Mouse (Mus musculus): ENCODE data around the gene Slc25a43. TPM values are rescaled to one million over a fixed set of nuclear protein-coding genes. Genes with fewer than 3 reads are reported as not detected.
A peak's percentile ranks its signal among the peaks of the same experiment; 100 is the strongest.
"Not testable (repeated sequence)": the region's sequence is repeated elsewhere in the genome, so short reads cannot be mapped to it uniquely, and the experiment has no call there.

The Slc25a43 gene
- total RNA-seq, 2 experiments from 2014 or later: not detected

DNA sequence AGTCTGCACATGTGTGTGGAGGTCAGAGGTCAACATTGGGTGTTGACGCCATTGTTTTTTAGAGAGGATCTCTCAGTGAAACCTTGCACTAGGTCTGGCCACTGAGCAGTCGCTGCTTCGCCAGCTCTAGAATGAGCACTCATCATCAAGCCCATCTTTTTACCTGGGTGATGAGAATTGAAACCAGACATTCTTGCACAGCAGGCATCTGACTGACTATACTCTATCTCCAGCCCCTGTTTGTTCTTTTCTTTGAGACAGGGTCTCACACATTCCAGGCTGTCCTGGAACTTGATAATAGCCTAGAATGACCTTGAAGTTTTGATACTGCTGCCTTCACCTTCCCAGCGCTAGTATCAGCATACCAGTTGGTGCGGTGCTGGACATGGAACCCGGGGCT is 29.1 kb downstream of the Slc25a43 start:
- no peak for ATAC-seq (replicated peaks; ENCODE audit: low FRiP score, poor library complexity, severe bottlenecking)

DNA sequence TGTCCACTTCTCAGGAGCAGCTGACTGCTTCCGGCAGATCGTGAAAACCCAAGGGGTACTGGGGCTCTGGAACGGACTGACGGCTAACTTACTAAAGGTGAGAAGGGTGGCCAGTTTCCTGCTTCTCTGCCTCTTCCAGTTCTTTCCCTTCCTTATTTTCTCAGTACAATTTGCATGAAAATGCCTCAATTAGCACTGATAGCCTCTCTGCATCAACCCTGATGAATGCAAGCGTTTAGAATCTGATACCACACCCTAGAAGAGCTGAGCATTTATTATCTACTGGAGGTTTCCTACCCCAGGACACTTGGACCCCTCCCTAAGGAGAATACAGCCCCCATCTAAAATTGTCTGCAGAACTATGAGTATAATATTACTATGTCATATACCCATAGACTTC is 32.1 kb downstream of the Slc25a43 start:
- no peak for ATAC-seq (replicated peaks; ENCODE audit: low FRiP score, poor library complexity, severe bottlenecking)

DNA sequence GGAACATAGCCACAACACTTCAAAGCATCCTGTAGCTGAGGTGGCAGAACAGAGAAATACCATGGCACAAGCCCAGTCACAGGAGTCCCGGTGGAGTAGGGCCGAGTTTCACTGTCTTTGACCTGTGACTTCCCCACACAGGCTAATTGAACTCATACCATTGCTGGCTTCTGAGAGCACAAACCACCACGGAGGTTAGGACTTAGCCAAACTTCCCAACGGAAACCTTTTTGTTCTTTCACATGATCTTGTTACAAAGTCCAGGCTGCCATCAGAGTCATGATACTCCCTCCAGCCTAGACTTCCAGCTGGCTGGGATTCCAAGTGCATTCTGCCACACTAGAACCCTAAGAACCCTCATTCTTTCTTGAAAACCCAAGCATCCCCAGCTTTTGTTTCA is 34.2 kb downstream of the Slc25a43 start:
- no peak for ATAC-seq (replicated peaks; ENCODE audit: low FRiP score, poor library complexity, severe bottlenecking)

DNA sequence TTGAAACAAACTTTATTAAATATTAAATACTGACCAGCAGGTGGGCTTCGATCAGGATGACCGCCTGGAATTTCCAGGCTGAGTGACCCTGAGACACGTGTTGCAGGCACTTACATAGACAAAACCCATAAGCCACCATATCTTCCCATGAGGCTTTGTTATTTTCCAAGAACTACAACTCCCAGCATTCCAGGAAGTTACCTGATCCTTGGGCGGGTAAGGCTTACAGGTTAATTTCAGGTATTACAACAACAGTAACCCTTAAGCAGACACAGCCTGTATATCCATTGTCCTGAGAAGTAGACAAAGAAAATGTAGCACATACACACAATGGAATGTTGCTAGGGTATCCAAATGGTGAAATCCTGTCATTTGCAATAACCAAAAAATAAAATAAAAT is 45.9 kb downstream of the Slc25a43 start:
- ATAC-seq (replicated peaks; ENCODE audit: low FRiP score, poor library complexity, severe bottlenecking): no peak

DNA sequence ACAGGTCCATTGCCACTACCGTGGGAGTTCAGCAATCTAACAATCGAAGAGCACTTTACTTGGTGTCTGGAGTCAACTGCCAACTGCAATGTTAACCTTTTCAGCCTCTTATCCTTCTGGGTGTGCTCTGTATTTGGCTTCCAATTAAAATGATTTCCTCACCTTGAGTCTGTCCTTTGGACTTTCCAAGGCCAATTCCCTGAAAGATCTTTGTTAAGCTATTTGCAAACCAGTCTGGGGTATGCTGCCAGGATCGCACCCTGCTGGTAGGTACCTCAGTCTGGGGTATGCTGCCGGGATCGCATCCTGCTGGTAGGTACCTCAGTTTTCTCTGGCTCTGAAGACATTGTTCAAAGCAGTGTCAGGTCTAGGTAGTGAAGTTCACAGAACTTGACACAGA is 51.1 kb downstream of the Slc25a43 start:
- no peak for ATAC-seq (replicated peaks; ENCODE audit: low FRiP score, poor library complexity, severe bottlenecking)

DNA sequence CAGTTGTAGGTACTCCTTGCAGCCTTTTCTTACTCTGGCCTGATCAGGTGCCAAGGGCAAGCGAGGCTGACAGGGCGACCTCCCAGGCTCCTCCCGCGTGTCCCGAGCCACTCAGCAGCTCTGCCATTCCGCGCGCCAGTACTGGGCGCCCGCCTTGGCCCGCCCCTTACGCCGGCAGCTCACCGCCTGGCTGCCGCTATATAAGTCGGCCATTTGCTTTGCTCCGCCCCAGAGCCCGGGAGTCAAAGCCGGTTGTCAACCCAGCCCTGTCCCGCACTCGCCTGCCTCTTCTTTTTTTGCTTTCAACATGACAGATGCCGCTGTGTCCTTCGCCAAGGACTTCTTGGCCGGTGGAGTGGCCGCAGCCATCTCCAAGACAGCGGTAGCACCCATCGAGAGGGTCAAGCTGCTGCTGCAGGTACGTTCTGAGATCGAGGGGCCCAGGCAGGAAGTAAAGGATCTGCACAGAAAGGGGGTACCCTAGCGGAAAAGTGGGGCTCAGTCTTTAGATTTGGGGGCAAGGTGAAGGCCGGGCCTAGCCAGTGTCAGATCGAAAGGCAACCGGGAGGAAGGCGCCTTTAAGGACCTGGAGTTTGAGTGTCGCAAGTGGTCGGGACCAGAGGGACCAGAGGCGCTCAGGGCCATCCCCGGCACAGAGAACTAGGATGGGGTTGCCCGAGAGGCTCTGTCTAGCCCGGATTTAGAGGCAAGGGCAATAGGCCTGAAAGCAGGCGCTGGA is 52.1 kb downstream of the Slc25a43 start, which contains the start of gene Slc25a5:
Gene Slc25a5 (plus strand): TSS at position 228 of the 739 bp plus-strand sequence.
- ATAC-seq (replicated peaks; ENCODE audit: low FRiP score, poor library complexity, severe bottlenecking): peak; percentile 99

DNA sequence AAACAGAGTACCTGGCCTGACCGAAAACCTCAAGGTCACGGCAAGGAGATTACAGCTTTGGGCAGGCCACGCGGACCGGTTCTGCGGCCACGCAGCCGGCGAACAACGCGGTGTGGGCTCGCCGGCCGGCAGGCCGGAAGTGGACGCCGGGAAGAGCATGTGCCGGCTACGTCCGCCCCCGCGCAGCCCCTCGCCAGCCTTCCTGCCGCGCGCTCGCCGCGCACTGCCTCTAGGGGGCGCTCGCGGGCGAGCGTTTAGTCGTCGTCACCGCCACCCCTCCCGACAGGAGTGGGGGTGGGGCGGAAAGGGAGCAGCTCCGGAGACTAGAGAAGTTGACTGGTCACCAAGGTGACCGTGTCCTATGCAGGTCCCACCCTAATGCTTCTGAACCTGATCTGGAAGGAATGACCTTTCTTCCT is 52.7 kb downstream of the Slc25a43 start:
- ATAC-seq (replicated peaks; ENCODE audit: low FRiP score, poor library complexity, severe bottlenecking): peak; percentile 79

DNA sequence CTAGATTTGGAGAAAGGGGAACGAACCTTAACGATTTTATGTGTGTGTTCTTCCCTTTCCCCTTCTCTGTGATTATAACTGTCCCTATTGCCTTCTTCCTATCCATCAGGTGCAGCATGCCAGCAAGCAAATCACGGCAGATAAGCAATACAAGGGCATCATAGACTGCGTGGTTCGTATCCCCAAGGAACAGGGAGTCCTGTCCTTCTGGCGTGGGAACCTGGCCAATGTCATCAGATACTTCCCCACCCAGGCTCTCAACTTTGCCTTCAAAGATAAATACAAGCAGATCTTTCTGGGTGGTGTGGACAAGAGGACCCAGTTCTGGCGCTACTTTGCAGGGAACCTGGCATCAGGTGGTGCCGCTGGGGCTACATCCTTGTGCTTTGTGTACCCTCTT is 53.3 kb downstream of the Slc25a43 start:
- ATAC-seq (replicated peaks; ENCODE audit: low FRiP score, poor library complexity, severe bottlenecking): not testable (repeated sequence)

DNA sequence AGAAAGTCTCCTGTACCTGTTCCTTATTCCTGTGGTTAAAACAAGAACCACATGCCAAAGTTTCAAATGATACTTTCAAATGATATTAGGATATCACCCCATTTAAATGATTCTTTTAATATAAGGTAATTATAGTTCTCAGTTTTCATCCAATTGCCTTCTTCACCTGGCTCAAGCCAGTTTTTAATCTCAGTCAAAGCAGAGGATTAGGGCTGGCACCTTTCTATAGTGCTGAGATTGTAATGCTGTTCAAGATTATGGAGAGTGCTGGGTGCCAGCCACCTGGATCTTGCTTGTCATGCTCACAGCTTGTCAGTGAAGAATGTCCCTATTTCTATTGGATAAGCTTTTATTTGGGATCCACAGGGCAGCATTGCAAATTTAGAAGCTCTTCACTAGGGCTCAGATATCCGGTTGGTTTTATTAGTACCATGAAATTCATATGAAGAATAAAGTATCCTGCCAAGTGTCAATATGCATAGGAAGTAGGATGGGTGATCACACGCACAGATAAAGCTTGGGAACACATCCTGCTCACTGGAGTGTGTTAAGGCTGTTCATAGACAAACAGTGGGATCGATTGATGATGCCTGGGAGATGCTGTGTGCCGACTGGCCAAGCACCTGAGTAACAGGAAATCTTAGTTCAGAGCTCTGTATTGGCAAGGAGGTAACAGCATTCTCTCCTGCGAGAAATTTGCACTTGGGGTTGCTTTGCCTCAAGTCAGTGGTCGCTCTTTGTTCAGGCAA is 55.8 kb downstream of the Slc25a43 start:
- ATAC-seq (replicated peaks; ENCODE audit: low FRiP score, poor library complexity, severe bottlenecking): no peak

DNA sequence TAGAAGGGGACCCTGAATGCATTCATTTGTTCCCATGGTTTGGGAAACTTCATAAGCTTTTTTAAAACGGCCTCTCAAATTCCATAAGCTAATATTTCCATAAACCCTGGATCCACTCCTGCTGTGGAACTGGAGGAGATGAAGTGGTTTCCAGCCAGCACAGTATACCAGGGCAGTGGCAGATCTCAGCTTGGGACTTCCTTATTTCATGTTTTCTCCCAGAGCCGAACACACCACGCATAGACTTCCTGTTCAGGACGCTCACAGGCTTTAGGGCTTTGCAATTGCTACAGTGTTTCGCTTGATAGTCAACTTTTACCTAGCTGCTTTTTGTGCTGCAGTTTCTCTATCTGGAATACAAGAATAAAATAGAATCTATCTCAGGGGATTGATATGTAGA is 59.7 kb downstream of the Slc25a43 start:
- ATAC-seq (replicated peaks; ENCODE audit: low FRiP score, poor library complexity, severe bottlenecking): no peak

DNA sequence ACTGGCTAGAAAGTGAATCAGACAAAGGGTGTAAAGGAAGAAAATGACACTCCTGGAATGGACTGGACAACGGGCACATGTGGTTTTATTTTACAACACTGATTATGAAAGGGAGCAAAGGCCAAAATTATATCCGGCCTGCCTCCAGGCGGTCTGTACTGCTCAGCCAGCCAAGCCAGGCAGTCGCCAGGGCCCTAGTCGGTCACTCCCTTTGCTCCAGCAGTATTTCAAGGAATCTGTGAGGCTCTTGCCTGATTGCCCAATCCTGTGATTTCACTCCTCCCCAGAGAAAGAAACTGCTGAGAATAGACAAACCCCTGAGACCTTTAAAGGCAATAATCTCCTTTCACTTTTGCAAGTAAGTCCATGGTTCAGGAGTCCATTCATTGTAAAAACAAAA is 60.7 kb downstream of the Slc25a43 start:
- ATAC-seq (replicated peaks; ENCODE audit: low FRiP score, poor library complexity, severe bottlenecking): no peak

DNA sequence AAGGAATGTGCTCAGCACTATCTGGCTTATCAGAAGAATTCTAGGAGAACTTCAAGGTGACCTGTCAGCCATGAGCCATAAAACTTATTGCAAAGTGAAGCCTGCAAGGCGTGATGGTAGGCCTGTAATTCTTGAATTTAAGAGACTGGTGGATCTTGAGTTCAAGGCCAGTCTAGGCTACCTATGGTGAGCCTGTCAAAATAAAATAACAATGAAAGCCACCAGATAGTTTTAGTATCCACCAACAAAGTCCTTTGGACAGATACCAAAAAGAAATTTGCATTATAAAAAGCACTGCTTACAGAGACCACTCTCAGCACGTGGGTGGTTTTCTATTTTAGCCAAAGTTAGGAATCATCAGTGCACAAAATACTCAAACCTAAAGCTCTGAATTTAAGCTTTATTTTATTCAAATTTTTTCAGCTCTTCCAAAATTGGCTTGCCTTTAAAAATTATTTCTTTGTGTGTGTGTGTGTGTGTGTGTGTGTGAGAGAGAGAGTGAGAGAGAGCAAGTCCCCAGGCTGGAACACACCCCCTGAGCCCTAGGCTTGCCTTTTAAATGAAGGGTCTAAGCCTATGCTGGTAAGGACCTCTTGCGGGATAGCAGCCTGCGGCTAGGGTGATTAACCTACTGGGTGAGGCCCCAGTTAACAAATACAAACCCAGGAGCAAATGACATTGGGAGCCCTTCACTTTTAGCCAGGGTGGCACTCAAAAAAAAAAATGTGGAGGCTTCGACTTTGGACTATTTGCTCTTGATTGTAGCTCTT is 62.2 kb downstream of the Slc25a43 start:
- ATAC-seq (replicated peaks; ENCODE audit: low FRiP score, poor library complexity, severe bottlenecking): no peak

DNA sequence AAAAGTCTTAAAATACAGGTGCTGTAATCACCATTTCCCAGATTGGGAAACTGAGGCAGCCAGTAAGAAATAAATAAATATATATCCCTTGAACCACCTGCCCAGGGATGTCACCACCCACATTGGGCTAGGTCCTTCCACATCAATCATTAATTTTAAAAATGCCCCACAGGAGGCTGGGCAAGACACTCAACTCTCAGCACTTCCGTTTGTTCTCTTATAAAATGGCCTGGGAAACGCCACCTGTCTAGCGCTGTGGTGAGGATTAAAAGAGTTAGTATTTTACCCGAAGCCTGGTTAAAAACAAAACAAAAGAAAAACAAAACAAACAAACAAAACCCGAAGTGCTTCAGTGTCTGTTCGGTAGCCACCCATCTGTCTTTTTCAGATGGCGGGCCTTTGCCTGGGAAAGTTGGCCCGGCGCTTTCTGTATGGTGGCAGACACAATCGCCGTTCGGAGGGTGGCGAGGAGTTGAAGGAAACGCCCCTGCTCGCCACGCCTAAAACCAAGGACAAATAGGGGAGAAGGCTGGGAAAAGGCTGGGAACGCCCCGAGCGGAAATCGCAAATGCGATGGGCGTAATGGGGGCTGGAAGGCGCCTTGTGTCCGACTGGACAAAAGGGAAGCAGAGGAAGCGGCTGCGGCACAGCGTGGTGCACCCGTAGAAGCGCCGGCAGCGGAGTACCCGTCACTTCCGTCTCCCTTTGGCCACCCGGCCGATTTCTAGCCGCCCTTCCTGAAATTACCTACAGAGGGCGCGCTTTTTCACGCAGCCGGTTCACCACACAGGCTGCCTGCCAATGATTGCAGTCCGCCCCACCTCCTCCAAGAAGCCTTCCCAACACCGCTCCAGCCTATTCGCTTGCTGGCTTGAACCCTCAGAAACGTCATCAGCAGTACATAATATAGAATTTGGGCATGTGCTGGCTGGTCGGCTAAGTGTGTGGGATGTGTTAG is 64.2 kb downstream of the Slc25a43 start:
- peak; percentile 98 for ATAC-seq (replicated peaks; ENCODE audit: low FRiP score, poor library complexity, severe bottlenecking)

DNA sequence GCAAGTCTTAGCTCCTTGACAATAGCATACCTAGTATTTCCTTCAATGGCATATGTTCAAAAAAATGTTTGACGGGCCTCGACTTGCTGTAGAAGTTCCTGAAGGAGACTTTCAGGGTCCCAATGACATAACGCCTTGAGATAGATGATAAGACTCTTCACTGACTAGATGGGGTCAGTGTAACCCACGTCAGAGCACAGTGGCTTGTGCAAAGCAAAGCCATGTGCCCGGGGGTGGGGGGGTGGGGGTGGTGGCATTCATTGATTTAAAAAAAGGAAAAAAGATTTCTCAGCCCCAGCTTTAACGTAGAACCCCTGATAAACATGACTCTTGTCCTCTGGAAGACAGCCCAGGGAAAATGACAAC is 64.8 kb downstream of the Slc25a43 start:
- ATAC-seq (replicated peaks; ENCODE audit: low FRiP score, poor library complexity, severe bottlenecking): no peak

DNA sequence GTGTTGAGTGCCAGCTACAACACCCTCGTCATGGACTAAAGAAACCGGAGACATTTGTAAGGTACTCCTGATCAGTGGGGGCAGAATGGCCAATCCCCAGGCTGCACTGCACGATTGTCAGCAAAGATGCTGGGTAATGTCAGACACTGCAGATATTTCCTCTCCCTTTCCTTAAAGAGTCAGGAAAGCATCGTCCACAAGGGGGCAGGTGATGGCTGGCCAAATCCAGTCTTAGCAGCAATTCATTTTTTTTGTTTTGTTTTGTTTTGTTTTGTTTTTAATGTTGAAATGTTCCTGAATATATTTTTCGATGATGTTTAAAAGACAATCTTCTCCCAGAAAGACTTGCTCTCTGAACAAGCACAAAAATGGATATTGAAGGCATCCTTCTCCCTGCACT is 67.9 kb downstream of the Slc25a43 start:
- ATAC-seq (replicated peaks; ENCODE audit: low FRiP score, poor library complexity, severe bottlenecking): no peak

DNA sequence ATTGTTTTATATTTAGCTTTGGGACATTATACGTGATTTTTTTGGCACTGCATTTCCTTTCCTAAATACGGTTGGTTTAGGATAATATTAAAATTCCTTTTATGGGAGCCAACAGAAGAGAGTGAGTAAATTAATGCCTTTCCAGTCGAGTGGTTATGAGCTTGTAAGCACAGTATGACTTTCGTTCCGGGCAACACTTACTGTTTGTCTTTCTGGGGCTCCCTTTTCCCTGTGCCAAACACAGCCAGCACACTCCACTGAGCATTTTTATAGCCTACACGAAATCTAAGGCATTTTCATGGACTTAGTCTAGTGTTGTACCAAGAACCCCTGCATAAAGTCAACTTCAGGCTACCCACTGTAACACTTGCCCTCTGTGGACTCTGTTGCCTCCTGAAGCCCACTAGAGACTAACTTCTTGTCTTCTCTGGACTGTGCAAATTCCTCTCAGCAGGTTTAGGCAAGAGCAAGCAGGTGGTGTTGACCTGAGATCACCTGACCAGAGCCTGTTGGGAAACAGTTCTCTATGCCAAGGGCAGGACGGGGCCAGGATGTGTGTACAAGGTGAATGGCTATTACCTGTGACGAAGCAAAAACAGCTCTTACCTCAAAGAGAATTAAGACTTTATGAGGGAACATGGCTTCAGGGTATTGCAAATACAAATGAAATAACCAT is 70.8 kb downstream of the Slc25a43 start:
- no peak for ATAC-seq (replicated peaks; ENCODE audit: low FRiP score, poor library complexity, severe bottlenecking)

DNA sequence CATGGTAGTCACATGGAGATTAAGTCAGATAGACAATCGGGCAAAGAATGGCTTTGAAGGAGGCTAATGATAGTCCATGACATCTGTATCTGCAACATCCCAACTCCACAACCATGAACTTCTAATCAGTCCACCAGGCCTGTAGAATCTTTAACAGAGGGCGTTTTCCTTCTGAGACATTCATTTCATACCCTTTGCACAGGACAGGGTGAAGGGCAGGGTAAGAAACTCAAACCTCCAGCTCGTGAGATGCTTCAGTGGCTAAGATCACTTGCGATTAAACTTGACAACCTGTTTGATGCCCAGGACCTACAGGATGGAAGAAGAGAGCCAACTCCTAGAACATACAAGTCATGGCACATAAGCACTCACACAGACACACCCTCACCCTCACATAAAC is 71.6 kb downstream of the Slc25a43 start:
- no peak for ATAC-seq (replicated peaks; ENCODE audit: low FRiP score, poor library complexity, severe bottlenecking)

DNA sequence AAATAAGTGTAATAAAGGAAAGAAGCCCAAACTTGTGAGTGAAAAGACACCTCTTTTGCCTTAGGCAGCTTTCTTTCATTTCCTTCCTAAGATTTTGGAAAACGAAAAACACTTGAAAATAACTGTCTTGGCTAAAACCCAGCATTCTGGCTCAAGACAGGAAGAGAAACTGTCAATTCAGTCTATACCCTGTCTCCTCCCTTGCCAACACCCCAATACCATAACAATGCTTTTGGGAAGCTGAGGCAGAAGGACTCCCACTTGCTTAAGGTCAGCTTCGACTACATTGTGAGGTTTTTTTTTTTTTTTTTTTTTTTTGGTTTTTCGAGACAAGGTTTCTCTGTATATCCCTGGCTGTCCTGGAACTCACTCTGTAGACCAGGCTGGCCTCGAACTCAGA is 72.0 kb downstream of the Slc25a43 start:
- no peak for ATAC-seq (replicated peaks; ENCODE audit: low FRiP score, poor library complexity, severe bottlenecking)

DNA sequence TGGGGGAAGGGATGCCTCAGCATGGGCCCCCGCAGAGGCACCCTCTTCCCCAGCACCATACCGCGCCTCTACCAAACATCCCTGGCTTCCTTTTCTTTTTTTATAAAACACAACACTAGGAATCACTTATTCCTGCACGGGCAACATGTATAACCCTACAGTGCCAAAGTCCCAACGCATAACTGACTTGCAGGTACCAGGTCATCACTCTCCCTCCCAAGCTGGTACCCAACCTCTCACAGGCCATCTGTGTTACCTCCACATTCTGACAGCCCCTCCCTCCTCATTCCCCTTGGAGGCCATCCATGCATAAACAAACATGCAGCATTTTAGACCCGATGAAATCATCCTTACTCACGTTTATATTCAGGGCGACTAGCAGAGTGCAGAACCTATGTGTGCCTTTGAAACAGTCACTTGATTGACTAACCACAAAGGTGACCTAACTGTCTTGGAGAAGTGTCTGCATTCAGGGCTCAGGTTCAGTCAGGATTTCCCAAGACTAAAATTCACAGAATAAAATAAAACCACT is 73.0 kb downstream of the Slc25a43 start:
- no peak for ATAC-seq (replicated peaks; ENCODE audit: low FRiP score, poor library complexity, severe bottlenecking)
